Mouse (Mus musculus): ENCODE data around the gene Vps16.

Vps16 gene

DNA sequence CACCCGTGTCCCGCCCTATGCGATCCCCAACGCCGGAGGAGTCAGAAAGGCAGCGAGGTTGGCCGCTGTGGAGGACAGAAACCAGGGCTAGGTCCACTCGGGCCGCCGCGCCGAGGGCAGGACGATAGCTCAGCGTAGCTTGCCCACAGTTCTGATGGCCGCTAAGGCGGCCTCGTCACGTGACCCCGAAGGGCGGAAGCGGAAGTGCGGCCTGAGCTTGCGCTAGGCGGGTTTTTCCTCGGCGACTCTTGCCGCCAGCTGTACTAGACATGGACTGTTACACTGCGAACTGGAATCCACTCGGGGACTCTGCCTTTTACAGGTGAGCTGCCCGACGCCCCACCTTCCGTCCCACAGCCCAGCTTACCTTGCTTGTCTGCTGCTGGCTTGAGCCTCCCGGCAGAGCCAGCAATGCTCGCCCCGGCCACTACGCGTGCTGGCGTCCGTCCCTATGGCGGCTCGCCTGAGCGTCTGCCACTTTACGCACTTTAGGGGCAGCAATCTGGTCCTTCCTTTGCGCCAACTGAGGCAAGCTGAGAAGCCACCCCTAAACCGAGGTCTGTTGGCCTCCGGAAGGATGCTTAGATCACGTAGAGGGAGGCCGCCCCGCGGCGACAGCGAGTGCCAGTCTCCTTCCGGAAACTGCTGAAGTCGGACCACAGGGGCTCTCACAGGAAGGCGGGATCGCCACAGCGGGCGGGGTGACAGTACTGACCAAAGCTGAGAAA is at the start of gene Vps16, which contains the start of gene Pced1a:
Vps16 (plus strand) TSS at position 214 of the 728 bp plus-strand sequence.
Pced1a (minus strand) TSS at position 576 of the 728 bp plus-strand sequence.
- DNase-seq (ENCODE audit: low read depth) = peak; percentile 81

DNA sequence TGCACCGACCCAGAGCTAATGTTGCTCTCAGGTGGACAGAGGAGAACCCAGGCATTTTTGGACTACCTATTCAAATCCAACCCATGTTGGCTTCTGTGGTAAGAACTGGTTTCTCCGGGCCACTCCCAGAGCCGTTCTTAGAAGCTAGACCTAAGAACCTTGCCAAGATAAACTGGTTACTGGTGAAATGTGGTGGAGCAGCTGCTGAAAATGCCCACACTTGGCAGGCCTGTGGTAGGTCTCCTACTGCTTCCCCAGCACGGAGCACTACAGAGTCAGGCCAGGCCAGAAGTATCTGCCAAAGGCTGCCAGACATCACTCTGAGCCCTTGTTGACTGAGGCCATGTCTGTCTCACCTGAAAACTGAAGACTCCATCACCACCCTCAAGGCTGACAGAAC is 49.2 kb upstream of the Vps16 start:
- DNase-seq (ENCODE audit: low read depth) = no peak

DNA sequence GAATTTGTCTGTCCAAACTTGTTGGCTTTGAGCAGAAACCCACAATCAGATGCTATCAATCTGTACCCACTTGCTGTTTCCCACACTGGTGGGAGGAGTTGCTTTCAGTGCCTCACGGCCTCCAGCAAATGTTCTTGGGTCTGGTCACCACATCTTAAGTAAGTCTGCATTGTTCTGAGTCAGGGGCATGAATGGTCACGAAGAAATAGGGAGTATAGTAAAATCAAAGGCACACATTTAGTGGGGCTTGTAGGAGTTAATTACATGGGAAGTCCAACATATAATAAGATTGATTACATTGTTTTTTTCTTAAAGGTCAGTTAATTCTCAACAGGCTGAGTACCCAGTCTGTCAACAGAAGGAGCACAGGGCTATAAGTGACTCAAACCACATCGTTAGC is 40.9 kb upstream of the Vps16 start:
- DNase-seq (ENCODE audit: low read depth) = no peak

DNA sequence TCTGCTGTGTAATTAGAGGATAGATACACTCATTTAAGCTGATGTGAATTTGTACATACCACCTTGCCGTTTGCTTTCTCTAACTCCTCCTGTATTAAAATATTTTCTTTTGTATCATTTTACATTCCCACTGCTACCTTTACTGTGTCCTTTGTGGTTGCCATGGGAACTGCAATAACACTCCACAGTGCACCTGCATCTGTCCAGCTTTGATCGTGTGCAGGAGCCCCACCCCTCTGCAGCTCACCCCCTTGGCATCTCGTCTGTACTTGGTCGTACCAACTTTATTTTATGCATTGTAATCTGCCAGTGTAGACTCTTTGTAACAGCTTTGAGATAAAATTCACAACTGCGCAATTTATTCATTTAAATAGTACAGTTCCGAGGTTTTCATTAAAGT is 40.2 kb upstream of the Vps16 start:
- no peak for DNase-seq (ENCODE audit: low read depth)

DNA sequence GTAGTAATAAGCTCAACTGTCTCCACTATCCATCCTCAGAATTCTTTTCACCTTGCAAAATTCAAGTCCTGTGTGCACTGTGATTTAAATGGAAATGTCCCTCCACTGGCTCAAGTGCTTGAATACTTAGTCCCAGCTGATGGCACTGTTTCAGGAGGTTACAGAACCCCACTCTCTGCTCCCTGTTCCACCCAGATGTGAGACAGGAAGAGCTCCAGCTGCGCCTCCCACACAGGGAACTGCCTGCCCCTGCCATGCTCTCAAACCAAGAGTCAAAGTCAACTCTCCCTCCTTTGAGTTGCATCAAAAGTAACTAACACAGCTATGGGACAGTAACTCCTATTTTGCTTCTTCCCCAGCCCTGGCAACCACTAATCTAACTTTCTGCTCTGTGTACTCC is 37.9 kb upstream of the Vps16 start:
- no peak for DNase-seq (ENCODE audit: low read depth)

DNA sequence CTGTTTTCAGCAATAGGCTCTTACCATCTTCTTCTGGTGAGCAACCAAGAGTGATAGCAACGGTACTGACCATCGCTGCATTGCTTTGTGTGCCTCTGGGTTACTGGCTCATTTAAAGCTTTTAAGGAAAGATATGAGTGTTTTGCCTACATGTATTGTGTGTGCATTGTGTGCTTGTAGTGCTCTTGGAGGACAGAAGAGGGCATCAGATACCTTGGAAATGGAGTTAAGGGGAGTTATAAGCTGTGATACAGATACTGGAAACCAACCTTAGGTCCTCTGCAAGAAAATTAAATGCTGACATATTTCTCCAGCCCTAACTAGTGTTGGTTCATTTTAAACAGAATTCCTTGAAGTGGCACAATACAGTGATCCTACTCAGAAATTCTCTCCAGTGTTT is 35.3 kb upstream of the Vps16 start:
- no peak for DNase-seq (ENCODE audit: low read depth)

DNA sequence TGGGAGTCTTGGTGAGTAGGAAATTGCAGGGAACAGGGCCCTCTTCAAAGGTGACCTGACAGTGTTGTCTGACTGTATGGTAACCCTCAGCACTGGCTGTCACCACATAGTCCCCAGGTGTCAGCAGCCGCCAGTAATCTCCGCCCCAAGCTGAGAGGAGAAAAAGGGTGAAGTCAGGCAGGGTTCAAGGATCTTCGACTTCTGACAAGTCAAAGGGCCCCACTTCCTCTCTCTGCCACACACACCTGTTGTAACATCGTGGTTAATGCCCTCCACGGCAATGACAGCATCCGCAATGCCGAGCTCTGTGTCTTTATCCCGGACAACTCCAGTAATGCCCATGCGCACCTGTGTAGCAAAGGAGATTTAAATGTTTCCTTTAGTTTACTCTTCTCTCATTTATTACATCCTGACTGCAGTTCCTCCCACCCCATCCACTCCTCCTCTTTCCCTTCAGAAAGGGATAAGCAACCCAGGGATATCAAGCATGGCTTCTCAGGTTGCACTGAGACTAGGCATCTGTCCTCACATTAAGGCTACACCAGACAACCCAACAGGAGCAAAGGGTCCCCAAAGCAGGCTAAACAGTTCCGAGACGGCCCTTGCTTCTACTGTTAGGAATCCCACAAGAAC is 33.0 kb upstream of the Vps16 start:
- DNase-seq (ENCODE audit: low read depth) = no peak

DNA sequence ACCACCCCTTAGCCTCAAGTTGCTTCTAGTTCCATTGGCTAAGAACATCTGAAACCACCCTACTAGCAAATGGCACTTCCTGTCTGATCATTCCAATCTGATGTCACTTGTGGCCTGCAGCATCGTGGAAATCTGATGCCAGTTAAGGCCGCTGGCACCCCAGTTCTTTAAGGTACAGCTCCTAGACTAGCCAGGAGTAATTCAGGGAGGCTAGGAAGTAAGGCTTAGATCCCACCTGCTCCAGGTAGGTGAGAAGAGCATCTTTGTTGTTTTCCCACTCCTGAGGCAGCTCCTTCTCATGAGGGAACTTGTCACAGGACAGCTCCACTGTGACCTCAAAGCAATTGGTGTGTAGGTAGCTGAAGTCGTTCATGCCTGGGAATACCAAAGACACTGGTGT is 31.3 kb upstream of the Vps16 start:
- no peak for DNase-seq (ENCODE audit: low read depth)

DNA sequence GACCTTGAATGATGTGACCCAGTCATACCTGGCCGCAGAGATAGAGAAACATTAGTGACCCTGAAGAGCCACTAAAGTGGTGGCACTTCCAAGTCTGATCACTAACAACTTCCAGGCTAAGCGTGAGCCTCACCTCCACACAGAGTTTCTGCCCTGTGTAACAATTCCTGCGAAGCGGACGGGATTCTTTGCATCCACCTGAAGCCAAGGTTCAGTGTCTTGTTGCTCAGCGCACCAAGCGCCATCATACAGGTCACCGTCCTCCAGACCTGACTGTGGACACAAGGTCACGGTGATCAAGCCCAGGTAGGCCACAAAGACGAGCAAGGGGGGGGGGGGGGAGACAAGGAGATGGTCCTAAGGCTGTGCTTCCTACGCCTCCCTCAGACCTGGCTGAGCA is 28.4 kb upstream of the Vps16 start:
- no peak for DNase-seq (ENCODE audit: low read depth)

DNA sequence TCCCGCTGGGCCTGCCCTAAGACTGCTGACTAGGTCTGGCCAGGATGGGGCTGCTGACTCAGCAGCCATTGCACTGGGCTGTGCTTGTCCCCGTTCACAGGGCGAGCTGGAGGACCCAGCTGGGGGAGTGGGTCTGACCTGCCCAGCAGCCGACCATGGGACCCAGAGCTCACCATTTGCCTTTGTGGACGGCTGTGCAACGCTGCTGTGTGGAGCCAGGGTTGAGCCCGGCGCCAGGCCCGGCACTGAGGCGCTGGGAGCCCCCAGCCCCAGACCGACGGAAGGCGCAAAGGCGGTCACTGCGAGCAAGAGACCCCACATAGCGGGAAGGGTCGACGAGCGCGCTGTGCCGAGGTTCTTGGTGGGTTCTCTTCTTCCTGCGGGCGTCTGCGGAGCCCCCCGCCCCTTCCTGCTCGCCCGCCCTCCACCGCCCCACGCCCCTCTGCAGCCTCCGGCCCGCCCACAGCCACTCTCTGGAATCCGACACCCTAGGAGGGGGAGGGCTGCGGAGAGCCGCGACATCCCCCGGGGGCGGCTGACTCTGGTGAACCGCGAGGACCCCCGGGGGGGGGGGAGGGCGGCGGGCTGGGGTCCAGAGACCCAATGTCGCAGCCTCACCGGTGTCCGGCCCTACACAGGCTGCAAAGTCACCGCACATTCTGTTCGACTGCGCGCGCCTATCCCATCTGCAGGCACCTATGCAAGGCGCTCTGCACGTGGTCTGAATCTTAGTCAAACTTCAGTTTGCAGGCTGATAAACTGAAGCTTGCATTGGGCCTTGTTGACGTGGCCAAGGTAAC is 26.8 kb upstream of the Vps16 start, which contains the start of gene Cpxm1:
Cpxm1 (minus strand) TSS at position 389 of the 800 bp plus-strand sequence.
- DNase-seq (ENCODE audit: low read depth) = no peak

DNA sequence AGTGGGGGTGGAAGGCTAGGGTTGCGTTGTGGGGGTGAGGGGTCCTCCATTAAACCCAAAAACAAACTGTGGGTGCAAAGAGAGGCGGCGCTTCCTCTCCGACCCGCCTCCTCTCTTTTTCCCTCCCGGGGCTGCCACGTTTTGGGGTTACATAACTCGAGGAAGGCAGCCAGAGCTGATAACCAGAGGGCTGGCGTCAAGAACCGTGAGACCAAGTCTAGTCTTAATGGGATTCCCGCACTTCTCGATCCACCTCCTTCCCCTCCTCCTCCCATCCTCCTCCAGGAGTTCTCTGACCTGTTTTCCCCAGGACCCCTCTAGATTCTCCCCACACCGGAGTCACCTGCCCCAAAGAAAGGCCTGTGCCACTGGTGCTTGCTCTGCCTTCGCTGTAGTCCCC is 26.0 kb upstream of the Vps16 start:
- DNase-seq (ENCODE audit: low read depth) = no peak

DNA sequence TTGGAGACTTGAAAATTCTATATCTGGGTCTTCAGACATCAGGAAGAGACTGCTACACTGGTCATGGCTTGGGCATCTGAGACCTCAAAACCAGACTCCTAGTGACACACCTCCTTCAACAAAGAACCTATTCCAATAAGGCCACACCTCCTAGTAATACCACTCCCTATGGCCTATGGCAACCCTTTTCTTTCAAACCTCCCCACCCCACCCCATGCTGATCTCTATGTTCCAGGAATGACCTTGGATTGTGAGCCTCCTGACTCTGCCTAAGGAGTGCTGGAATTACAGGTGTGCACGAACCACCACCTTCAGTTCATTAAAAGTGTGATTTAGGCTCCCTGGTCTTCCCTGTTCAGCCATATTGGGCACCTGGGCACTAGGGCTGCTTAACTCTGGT is 24.1 kb upstream of the Vps16 start:
- DNase-seq (ENCODE audit: low read depth) = no peak

DNA sequence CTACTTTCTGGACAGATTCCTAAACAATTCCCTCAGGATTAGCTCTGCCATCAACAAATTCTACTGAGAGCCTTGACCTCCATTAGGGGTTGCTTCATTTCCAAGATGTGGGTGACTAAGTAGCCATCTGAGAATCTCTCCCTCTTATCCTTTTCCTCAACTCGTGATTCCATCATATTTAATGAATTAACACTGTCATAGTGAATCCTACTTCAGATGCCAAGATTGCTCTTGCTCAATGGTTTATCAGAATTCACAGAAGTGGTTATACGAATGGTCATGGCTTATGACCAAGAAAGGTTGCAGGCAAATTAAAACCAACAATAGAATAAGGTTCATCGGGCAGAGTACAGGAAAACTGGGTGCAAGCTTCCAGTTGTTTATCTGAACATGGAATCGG is 22.2 kb upstream of the Vps16 start:
- no peak for DNase-seq (ENCODE audit: low read depth)

DNA sequence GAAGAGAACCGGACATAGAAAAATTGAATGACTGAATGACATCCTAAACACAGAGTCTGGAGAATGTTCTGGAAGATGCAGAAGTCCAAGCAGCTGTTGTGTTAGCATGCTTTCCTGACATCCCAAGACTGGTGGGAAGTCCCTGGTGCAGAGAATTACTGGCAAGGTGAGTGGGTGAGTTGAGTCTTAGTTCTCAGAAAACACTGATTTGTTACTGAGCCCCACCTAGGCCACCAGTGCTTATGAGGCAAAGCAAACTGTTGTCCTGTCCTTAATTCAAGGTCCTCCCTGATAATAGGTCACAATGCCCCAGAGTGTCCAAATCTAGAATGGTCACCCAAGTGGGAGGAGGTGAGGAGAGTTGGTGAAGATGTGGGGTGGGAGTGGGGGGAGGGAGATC is 19.2 kb upstream of the Vps16 start, which contains the start of the genes Gm28372 and 1700020A23Rik:
Gm28372 (plus strand) TSS at position 301 of the 400 bp plus-strand sequence.
1700020A23Rik (plus strand) TSS at position 321 of the 400 bp plus-strand sequence.
- DNase-seq (ENCODE audit: low read depth) = no peak

DNA sequence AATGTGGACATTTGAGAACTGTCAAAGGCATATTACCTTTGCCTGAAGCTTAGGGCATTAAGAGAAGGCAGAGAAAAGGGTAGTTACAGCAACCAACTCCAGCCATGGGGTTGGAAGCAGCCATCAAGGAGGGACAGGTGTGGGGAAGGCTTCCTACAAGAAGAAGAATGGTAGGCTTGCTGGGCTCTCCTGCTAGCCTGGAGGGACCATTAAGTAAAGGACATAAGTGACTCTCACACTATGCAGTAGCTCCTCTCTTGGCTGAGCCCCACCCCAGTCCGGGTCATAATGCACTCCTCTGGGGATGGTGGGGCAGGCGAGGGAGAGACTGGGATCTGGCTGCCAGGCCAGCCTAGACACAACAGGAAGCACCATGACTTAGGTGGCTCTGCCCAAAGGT is 18.0 kb upstream of the Vps16 start, which contains the start of gene Tmem239:
Tmem239 (plus strand) TSS at position 301 of the 400 bp plus-strand sequence.
- DNase-seq (ENCODE audit: low read depth) = no peak

DNA sequence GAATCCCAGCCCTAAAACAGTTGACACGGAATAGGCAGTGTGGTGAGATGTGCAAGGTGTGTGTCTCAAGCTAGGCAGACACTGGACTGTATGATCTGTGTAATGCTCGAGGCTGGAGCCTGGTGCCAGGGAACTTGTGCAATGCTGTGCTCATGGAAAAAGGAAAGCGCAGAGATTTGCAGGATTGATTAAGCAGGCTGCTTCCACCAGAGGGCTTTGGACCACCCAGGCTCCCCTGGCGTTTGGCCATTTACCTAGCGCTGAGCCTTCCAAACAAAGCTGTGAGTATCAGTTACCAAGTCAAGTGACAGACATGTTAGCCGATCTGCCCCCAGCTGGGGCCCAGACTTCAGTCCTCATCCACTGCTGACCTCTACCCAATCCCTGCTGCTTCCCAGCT is 15.9 kb upstream of the Vps16 start:
- DNase-seq (ENCODE audit: low read depth) = no peak

DNA sequence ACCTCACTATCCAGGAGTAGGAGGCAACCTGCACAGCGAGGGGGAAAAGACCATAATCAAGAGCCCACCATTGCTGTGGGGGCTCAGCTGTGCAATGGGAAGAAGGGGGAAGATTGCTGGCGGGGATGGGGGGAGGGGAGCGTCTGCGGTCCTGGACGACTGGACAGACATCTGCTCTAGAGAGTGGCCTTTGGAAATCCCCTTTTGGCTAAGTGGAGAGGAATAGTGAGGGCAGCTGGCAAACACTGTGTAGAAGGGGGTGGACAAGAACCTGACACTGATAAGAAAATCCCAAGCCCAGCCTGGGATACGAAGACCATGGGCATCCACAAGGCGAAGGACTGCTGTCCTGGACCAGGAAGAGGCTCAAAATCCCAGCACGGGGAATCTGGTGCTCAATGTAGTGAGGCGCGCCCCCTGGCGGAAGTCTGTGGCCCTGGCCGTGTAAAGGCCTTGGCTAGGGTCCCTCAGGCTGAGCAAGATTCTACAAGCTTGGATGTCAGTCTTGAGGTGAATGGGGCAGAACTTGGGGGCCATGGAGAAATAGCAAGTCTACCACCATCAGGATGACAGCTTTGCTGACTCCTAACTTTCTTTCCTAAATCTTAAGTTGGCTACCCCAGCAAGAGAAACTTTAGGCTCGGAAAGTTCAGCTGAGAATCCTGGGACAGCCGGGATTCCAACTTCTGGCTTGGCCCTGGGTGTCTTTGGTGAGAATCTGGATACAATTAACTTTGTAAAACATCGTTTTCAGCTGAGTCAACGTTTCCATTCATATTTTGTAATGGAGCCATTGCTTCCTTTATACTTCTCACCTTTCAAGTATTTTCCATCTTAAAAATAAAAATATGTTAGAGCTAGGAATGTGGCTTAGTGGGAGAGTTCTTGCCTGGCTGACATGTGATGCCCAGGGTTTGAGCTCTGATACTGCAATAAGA is 12.3 kb upstream of the Vps16 start:
- DNase-seq (ENCODE audit: low read depth) = peak; percentile 58

DNA sequence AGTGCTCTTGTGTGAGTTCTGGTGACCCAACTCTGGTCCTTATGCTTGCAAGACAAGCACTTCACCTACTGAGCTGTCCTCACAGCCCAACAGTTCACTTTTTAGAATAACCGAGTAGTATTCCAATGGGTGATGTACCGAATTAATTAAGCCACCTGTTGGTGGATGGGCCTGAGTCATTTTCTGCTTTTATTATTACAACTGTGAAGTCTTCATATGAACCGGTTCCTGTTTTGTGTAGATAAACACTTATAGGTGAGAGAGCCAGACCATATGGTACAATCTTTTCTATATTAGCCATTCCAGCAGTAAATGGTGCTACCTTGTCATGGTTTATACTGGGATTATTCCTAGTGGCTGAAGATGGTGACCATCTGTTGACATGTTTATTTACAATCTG is 11.4 kb upstream of the Vps16 start:
- DNase-seq (ENCODE audit: low read depth) = no peak

DNA sequence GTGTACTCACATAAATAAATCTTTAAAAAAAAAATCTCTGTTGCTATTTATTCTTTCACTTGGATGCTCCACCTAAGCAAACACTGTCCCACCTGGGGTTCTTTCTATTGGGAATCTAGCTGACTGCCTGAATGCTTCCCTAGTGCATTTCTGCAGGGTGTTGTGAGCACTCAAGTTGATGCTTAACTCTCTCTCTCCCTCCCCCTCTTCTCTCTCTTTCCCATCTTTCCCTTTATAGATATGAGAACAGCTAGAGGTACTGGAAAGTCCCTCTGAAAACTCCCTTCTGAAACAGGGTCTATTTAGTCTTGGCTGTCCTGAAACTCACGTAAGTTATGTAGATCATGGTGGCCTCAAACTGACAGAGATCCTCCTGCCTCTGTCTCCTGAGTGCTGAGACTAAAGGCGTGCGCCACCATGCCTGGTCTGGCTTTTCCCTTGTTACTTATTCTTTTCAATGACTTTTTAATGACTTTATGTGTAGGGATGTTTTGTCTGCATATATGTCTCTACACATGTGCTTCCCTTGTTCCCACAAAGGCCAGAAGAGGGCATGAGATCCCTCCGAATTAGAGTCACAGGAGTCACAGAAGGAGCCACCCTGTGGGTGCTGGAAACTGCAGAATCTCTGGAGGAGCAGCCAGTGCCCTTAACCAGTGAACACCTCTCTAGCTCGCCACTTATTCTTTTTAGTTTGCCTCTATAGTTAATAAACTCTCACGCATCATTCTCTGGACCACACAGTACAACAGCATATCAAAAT is 9.9 kb upstream of the Vps16 start:
- DNase-seq (ENCODE audit: low read depth) = no peak

DNA sequence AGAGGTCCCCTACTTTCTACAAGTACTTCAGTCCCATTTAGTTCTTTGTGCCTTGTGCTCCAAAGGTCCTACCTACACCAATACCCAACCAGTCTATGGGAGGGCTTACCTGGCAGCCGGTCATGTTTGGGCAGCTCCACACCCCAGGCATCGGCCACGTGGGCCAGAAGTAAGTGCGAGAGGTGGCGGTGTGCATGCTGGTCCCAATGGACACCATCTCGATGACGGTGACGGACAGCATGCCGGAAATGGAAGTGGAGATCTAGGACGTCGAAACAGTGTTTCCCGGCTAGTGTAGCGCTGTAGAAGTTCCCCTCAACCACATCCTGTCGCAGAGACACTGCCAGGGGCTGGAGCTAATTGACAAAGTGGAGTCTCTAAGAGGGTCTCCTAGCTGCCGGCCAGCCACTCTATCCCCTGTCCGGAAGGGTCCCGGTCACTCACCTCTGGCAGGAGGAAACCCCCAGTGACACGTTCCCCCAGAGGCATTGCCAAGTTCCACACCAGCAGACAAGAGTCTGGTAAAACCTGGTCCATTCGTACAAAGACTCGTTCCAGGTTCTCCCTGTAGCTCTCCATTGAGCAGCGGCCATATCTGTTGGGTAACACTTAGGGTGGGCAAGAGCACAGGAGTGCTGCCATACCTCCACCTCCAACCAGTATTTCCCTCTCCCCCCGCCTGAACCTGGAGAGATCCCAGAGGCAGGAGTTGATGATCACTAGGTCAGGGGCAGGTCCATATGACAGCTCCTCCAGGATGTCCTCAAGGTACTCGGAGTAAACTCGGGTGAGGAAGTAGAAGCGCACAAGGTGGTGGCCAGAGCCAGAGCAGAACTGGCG is 2.1 kb upstream of the Vps16 start:
- DNase-seq (ENCODE audit: low read depth) = no peak
